Mouse (Mus musculus): ENCODE results near the gene Gne. TPM values are rescaled to one million over a fixed set of nuclear protein-coding genes. Genes with fewer than 3 reads are reported as not detected.

The Gne gene
- total and polyA plus RNA-seq, 2 experiments = 87.9 to 318 TPM

GRCm38 (mm10) chr4:44103620-44104019 lies 19.6 kb upstream of the Gne start:
- no peaks in the 10 kb centered on the region for H3K79me2 ChIP-seq (ENCODE audit: control insufficient read depth, insufficient read depth, low read length)
- H3K27me3 ChIP-seq (ENCODE audit: control insufficient read depth, insufficient read depth, low read length) = no peaks in the 10 kb centered on the region
- peak overlapping the region; percentile 9; the same call in 1 of the 2 replicates for H3K9ac ChIP-seq (ENCODE audit: low read depth, low read length)
- no peaks in the 10 kb centered on the region for H3K36me3 ChIP-seq (ENCODE audit: control insufficient read depth, insufficient read depth, low read length)
- WGBS = 46% methylated on average over 8 of the region's 8 CpGs
- peak overlapping the region; percentile 79 for H3K27ac ChIP-seq (replicated peaks; ENCODE audit: insufficient read depth, low read depth, low read length)
- DNase-seq (ENCODE audit: extremely low read depth, low read depth, low spot score) = peak; percentile 97
- peaks cover 21% of the 10 kb centered on the region for H3K4me1 ChIP-seq (ENCODE audit: control insufficient read depth, insufficient read depth, low read length)
- no peak overlapping the region for H3K4me3 ChIP-seq (ENCODE audit: insufficient read depth, low read depth, low read length)
- TF ChIP-seq POLR2A (IDR thresholded peaks at IDR 0.05; ENCODE audit: extremely low read depth, insufficient read depth, low read length) (no peak), CTCF (IDR thresholded peaks at IDR 0.05; ENCODE audit: low read depth, low read length) (no peak)

- TF ChIP-seq POLR2A (IDR thresholded peaks at IDR 0.05; ENCODE audit: extremely low read depth, insufficient read depth, low read length) (no peak), CTCF (IDR thresholded peaks at IDR 0.05; ENCODE audit: low read depth, low read length) (no peak)
- Histone ChIP-seq H3K4me1 (ENCODE audit: control insufficient read depth, insufficient read depth, low read length) (no peaks in the 10 kb centered on the region), H3K27ac (replicated peaks; ENCODE audit: insufficient read depth, low read depth, low read length) (no peak overlapping the region), H3K4me3 (ENCODE audit: insufficient read depth, low read depth, low read length) (no peak overlapping the region), H3K79me2 (ENCODE audit: control insufficient read depth, insufficient read depth, low read length) (no peaks in the 10 kb centered on the region), H3K27me3 (ENCODE audit: control insufficient read depth, insufficient read depth, low read length) (no peaks in the 10 kb centered on the region), H3K36me3 (ENCODE audit: control insufficient read depth, insufficient read depth, low read length) (no peaks in the 10 kb centered on the region), H3K9ac (ENCODE audit: low read depth, low read length) (no peak overlapping the region)
- DNase-seq (ENCODE audit: extremely low read depth, low read depth, low spot score) = no peak
- 76% methylated on average over 11 of the region's 11 CpGs for WGBS
Measured at GRCm38 (mm10) chr4:44097576-44098335, 13.8 kb upstream of the Gne start.

DNA sequence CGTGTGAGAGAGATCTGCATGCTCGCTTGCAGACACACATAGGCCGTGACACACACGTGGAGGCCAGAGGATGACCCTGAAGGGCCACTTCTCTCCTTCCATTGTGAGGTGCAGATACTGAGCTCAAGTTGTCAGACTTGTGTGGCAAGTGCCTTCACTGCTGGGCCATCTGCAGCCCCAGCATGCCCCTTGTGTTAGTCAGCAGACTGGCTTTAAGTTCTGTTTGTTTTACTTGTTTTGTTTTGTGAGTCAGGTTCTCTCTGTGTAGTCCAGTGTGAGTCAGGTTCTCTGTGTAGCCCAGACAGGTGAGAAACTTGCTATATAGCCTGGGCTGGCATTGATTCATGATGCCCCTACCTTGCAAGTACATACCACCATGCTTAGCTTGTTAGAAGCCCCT lies 10.5 kb upstream of the Gne start:
- Histone ChIP-seq H3K27ac (replicated peaks; ENCODE audit: insufficient read depth, low read depth, low read length) (no peak overlapping the region), H3K79me2 (ENCODE audit: control insufficient read depth, insufficient read depth, low read length) (no peaks in the 10 kb centered on the region), H3K36me3 (ENCODE audit: control insufficient read depth, insufficient read depth, low read length) (no peaks in the 10 kb centered on the region), H3K4me1 (ENCODE audit: control insufficient read depth, insufficient read depth, low read length) (no peaks in the 10 kb centered on the region), H3K4me3 (ENCODE audit: insufficient read depth, low read depth, low read length) (no peak overlapping the region), H3K27me3 (ENCODE audit: control insufficient read depth, insufficient read depth, low read length) (no peaks in the 10 kb centered on the region), H3K9ac (ENCODE audit: low read depth, low read length) (no peak overlapping the region)
- DNase-seq (ENCODE audit: extremely low read depth, low read depth, low spot score) = no peak
- TF ChIP-seq CTCF (IDR thresholded peaks at IDR 0.05; ENCODE audit: low read depth, low read length) (no peak), POLR2A (IDR thresholded peaks at IDR 0.05; ENCODE audit: extremely low read depth, insufficient read depth, low read length) (no peak)
- 90% methylated on average over 4 of the region's 4 CpGs for WGBS

GRCm38 (mm10) chr4:44092359-44092758 lies 8.4 kb upstream of the Gne start:
- H3K27ac ChIP-seq (replicated peaks; ENCODE audit: insufficient read depth, low read depth, low read length) = no peak overlapping the region
- 76% methylated on average over 11 of the region's 11 CpGs for WGBS
- no peaks in the 10 kb centered on the region for H3K79me2 ChIP-seq (ENCODE audit: control insufficient read depth, insufficient read depth, low read length)
- TF ChIP-seq CTCF (IDR thresholded peaks at IDR 0.05; ENCODE audit: low read depth, low read length) = no peak
- no peak for TF ChIP-seq POLR2A (IDR thresholded peaks at IDR 0.05; ENCODE audit: extremely low read depth, insufficient read depth, low read length)
- no peaks in the 10 kb centered on the region for H3K36me3 ChIP-seq (ENCODE audit: control insufficient read depth, insufficient read depth, low read length)
- no peaks in the 10 kb centered on the region for H3K27me3 ChIP-seq (ENCODE audit: control insufficient read depth, insufficient read depth, low read length)
- no peak for DNase-seq (ENCODE audit: extremely low read depth, low read depth, low spot score)
- H3K9ac ChIP-seq (ENCODE audit: low read depth, low read length) = no peak overlapping the region
- H3K4me3 ChIP-seq (ENCODE audit: insufficient read depth, low read depth, low read length) = no peak overlapping the region
- no peaks in the 10 kb centered on the region for H3K4me1 ChIP-seq (ENCODE audit: control insufficient read depth, insufficient read depth, low read length)

- DNase-seq (ENCODE audit: extremely low read depth, low read depth, low spot score) = no peak
- 96% methylated on average over 3 of the region's 3 CpGs for WGBS
- no peak for TF ChIP-seq CTCF (IDR thresholded peaks at IDR 0.05; ENCODE audit: low read depth, low read length)
- no peak for TF ChIP-seq POLR2A (IDR thresholded peaks at IDR 0.05; ENCODE audit: extremely low read depth, insufficient read depth, low read length)
- Histone ChIP-seq H3K4me3 (ENCODE audit: insufficient read depth, low read depth, low read length) (no peak overlapping the region), H3K27me3 (ENCODE audit: control insufficient read depth, insufficient read depth, low read length) (no peaks in the 10 kb centered on the region), H3K36me3 (ENCODE audit: control insufficient read depth, insufficient read depth, low read length) (no peaks in the 10 kb centered on the region), H3K79me2 (ENCODE audit: control insufficient read depth, insufficient read depth, low read length) (no peaks in the 10 kb centered on the region), H3K27ac (replicated peaks; ENCODE audit: insufficient read depth, low read depth, low read length) (no peak overlapping the region), H3K4me1 (ENCODE audit: control insufficient read depth, insufficient read depth, low read length) (peaks cover 3% of the 10 kb centered on the region; the same call in 1 of the 2 replicates), H3K9ac (ENCODE audit: low read depth, low read length) (no peak overlapping the region)
Measured at GRCm38 (mm10) chr4:44085566-44085965, 1.6 kb upstream of the Gne start.

Data from liver, adult 2 months (tissue).